Mouse (Mus musculus) embryo, embryonic 11 days (tissue): Measurements from ENCODE around the gene Fgd4.

Experiments used
- DNase-seq: peaks from one replicate; pipeline ENCODE4 v3.0.0-alpha.2; 2015

The Fgd4 gene

GRCm38 (mm10) chr16:16600461-16600860, at the start of gene Fgd4:
Gene Fgd4 (minus strand): TSS chr16:16600549.
- DNase-seq, result no peak

GRCm38 (mm10) chr16:16645148-16645547, 44.8 kb upstream of the Fgd4 start:
- DNase-seq, result no peak

- no peak for DNase-seq
These were observed 33.4 kb upstream of the Fgd4 start for GRCm38 (mm10) chr16:16633730-16634129.

GRCm38 (mm10) chr16:16599586-16600401, 555 bp downstream of the Fgd4 start:
- peak; percentile 77 for DNase-seq

GRCm38 (mm10) chr16:16596582-16596981, 3.8 kb downstream of the Fgd4 start:
- DNase-seq, result peak; percentile 8

GRCm38 (mm10) chr16:16592622-16593021, 7.7 kb downstream of the Fgd4 start:
- no peak for DNase-seq

- DNase-seq, result peak; percentile 87
These were observed 15.8 kb downstream of the Fgd4 start for GRCm38 (mm10) chr16:16584409-16585032.

- no peak for DNase-seq
These were observed 23.8 kb downstream of the Fgd4 start for GRCm38 (mm10) chr16:16576556-16576955.

- DNase-seq, result no peak
These were observed 25.8 kb downstream of the Fgd4 start for GRCm38 (mm10) chr16:16574508-16574907.

GRCm38 (mm10) chr16:16573167-16573566, 27.2 kb downstream of the Fgd4 start:
- no peak for DNase-seq

- no peak for DNase-seq
These were observed 29.0 kb downstream of the Fgd4 start for GRCm38 (mm10) chr16:16571356-16571755.

GRCm38 (mm10) chr16:16566786-16567185, 33.6 kb downstream of the Fgd4 start:
- no peak for DNase-seq

GRCm38 (mm10) chr16:16566215-16566614, 34.1 kb downstream of the Fgd4 start:
- DNase-seq, result no peak

GRCm38 (mm10) chr16:16565786-16566185, 34.6 kb downstream of the Fgd4 start:
- no peak for DNase-seq

GRCm38 (mm10) chr16:16560718-16561117, 39.6 kb downstream of the Fgd4 start:
- no peak for DNase-seq

GRCm38 (mm10) chr16:16559878-16560531, 40.3 kb downstream of the Fgd4 start:
- DNase-seq, result peak; percentile 92

GRCm38 (mm10) chr16:16559016-16559877, 41.1 kb downstream of the Fgd4 start:
- DNase-seq, result peak; percentile 47

GRCm38 (mm10) chr16:16557738-16558137, 42.6 kb downstream of the Fgd4 start:
- DNase-seq, result no peak

GRCm38 (mm10) chr16:16554098-16554497, 46.3 kb downstream of the Fgd4 start:
- no peak for DNase-seq

GRCm38 (mm10) chr16:16552197-16552596, 48.2 kb downstream of the Fgd4 start:
- DNase-seq, result no peak

GRCm38 (mm10) chr16:16549105-16549504, 51.2 kb downstream of the Fgd4 start:
- DNase-seq, result no peak

- DNase-seq, result no peak
These were observed 53.7 kb downstream of the Fgd4 start for GRCm38 (mm10) chr16:16546657-16547056.

- no peak for DNase-seq
These were observed 57.4 kb downstream of the Fgd4 start for GRCm38 (mm10) chr16:16542956-16543441.
